Mouse (Mus musculus): ENCODE data around the gene Cc2d2b.

DNA sequence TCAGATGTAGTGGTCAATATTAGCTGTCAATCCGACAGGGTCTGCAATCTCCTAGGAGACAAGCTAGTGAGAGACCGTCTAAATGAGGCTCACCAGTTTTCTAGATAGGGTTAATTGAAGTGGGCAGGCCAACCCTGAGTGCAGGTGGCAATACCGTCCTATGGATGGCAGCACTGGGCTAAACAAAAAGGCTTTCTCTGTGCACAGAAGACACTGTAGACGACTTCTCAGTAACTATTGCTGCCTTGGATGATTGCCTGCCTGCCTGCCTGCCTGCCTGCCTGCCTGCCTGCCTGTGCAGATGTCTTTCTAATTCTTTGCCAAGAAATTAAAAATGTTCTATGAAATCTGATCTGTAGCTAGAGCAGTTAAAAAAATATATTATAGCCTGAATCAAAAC is 1.9 kb upstream of the Cc2d2b start:
- TF ChIP-seq CTCF (IDR thresholded peaks at IDR 0.05; ENCODE audit: extremely low read depth, insufficient read length, insufficient replicate concordance, low read depth, low read length) (no peak), POLR2A (IDR thresholded peaks at IDR 0.05; ENCODE audit: low read depth, low read length) (no peak)

Data from small intestine, adult 2 months (tissue).